Mouse (Mus musculus): ENCODE measurements around the gene Chchd4.

GRCm38 (mm10) chr6:91440474-91441144, 32.7 kb downstream of the Chchd4 start:
- TF ChIP-seq CTCF (IDR thresholded peaks at IDR 0.05) (no peak), POLR2A (IDR thresholded peaks at IDR 0.05; ENCODE audit: insufficient read depth, low read depth, low read length) (peak; percentile 99), EP300 (IDR thresholded peaks at IDR 0.05; ENCODE audit: insufficient read depth, low read depth, low read length) (peak; percentile 75; the same call in 1 of the 2 replicates)
